Mouse (Mus musculus) kidney, adult 18-20 months (tissue): Measurements from ENCODE around the gene Bean1.

Source experiments
- DNase-seq: peaks from one replicate; pipeline ENCODE4 v3.0.0; 2021

Gene Bean1

GRCm38 (mm10) chr8:104172420-104172819, 2.2 kb downstream of the Bean1 start:
- no peak for DNase-seq

GRCm38 (mm10) chr8:104175848-104176527, 5.7 kb downstream of the Bean1 start:
- no peak for DNase-seq

GRCm38 (mm10) chr8:104177054-104177453, 6.8 kb downstream of the Bean1 start:
- DNase-seq: no peak

- no peak for DNase-seq
These were observed 14.7 kb downstream of the Bean1 start for GRCm38 (mm10) chr8:104184905-104185304.

- no peak for DNase-seq
These were observed 16.6 kb downstream of the Bean1 start for GRCm38 (mm10) chr8:104186827-104187226.

GRCm38 (mm10) chr8:104187622-104188021, 17.4 kb downstream of the Bean1 start:
- DNase-seq: no peak

- no peak for DNase-seq
These were observed 18.2 kb downstream of the Bean1 start for GRCm38 (mm10) chr8:104188459-104188858.

GRCm38 (mm10) chr8:104190777-104191468, 20.7 kb downstream of the Bean1 start:
- DNase-seq: no peak

GRCm38 (mm10) chr8:104191496-104191895, 21.3 kb downstream of the Bean1 start:
- no peak for DNase-seq

- no peak for DNase-seq
These were observed 29.6 kb downstream of the Bean1 start for GRCm38 (mm10) chr8:104199802-104200201.

- no peak for DNase-seq
These were observed 31.4 kb downstream of the Bean1 start for GRCm38 (mm10) chr8:104201622-104202021.

GRCm38 (mm10) chr8:104202320-104202719, 32.1 kb downstream of the Bean1 start:
- no peak for DNase-seq

- no peak for DNase-seq
These were observed 35.0 kb downstream of the Bean1 start for GRCm38 (mm10) chr8:104205292-104205691.

GRCm38 (mm10) chr8:104217601-104218000, 47.4 kb downstream of the Bean1 start:
- DNase-seq: no peak

- peak; percentile 16 for DNase-seq
These were observed 48.8 kb downstream of the Bean1 start for GRCm38 (mm10) chr8:104219079-104219478.

- peak; percentile 75 for DNase-seq
These were observed 49.6 kb downstream of the Bean1 start for GRCm38 (mm10) chr8:104219806-104220205.

GRCm38 (mm10) chr8:104227048-104227447, 56.8 kb downstream of the Bean1 start:
- no peak for DNase-seq

- DNase-seq: no peak
These were observed 60.1 kb downstream of the Bean1 start for GRCm38 (mm10) chr8:104230377-104230776.

- no peak for DNase-seq
These were observed 61.8 kb downstream of the Bean1 start for GRCm38 (mm10) chr8:104232039-104232438.

- no peak for DNase-seq
These were observed 62.7 kb downstream of the Bean1 start for GRCm38 (mm10) chr8:104232919-104233318.

GRCm38 (mm10) chr8:104234573-104234972, 64.3 kb downstream of the Bean1 start:
- no peak for DNase-seq

- no peak for DNase-seq
These were observed 69.2 kb downstream of the Bean1 start for GRCm38 (mm10) chr8:104239418-104239861.

- DNase-seq: no peak
These were observed 71.9 kb downstream of the Bean1 start for GRCm38 (mm10) chr8:104242038-104242644.

- DNase-seq: no peak
These were observed 76.4 kb downstream of the Bean1 start for GRCm38 (mm10) chr8:104246621-104247020.
